Mouse (Mus musculus): ENCODE measurements around the gene Idi2.
"Not testable (repeated sequence)": the region's sequence is repeated elsewhere in the genome, so short reads cannot be mapped to it uniquely, and the experiment has no call there.

Gene Idi2

DNA sequence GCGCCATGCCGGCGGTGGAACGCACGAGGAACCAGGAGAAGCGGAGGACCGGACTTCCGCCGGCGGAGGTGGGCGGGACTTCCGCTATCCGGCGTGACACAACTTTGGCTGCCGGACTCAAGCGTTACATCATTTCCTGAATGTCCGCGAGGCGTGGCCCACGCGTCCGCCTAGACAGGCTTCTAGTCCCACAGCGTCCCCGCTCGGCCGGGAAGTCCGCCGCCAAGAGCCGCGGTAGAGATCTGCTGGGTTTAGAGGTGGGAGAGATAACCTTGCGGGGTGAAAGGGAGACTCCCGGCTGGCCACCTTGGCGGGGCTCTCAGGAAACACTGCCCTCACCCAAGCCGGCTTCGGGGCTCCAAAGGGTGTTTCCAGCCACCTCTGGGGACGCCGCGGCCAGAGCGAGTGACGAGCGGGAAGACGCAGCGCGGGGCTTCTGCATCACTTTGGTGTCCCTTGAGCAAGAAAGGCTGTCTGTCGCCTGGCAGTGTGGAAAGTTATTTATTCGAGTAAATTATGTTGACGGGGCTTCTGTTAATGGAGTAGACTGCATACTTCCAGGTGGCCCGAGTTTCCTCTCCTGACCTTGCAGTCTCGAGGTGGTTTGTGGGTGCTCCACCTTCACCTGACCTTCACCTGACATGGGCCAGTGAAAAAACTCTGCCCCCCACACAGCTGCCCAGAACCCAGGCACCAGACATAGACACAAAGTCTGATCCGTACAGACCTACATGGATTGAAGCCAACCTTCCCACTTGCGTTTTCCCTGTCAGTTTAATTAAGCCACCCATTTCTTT lies 43.5 kb downstream of the Idi2 start, which contains the start of gene Gtpbp4:
Gtpbp4 (minus strand) TSS at position 94 of the 797 bp plus-strand sequence.
- peak; percentile 97 to 98 for DNase-seq (ENCODE audit: low spot score in 2 of 2)

DNA sequence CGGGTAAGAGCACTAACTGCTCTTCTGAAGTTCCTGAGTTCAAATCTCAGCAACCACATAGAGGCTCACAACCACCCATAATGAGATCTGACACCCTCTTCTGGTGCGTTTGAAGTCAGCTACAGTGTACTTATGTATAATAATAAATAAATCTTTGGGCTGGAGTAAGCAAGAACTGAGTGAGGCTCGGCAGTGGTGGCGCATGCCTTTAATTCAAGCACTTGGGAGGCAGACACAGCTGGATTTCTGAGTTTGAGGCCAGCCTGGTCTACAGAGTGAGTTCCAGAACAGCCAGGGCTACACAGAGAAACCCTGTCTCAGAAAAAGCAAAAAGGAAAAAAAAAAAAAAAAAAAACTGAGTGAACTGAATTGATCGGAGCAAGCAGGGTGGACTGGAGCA lies 44.6 kb downstream of the Idi2 start:
- not testable (repeated sequence) for DNase-seq (ENCODE audit: low spot score in 2 of 2)

DNA sequence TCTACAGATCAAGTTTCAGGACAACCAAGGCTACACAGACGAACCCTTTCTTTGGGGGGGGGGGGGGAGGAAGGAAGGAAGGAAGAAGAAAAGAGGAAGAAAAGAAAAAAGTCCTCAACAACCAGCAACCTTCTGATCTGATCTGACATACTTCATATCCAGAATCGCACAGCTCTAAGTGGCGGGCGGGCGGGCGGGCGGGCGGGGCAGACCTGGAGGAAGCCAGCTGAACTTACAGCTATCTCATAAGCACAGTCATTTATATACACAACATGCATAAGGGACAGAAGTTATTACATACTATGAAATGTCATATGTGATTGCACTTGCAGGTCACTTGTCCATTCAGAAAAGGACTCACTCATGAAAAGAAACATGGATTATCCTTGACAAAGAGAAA lies 46.8 kb downstream of the Idi2 start:
- no peak for DNase-seq (ENCODE audit: low spot score in 2 of 2)

DNA sequence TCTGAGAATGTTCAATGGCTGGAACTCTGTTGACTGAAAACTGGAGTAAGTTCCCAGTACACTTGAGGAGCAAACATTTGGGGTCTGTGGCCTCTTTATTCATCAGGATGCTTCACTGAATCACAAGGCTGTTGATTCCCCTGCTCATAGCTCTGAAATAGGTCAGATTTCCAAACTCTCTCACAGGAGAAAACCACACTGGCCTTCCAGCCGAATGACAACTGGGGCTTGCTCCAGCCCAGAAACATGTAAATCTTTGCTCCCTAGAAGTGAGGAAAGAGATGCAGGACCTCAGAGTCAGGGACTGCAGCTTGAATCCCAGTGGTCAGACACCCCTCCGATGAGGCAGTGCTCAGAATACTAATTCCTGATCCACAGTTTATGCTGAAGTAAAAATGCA lies 50.6 kb downstream of the Idi2 start:
- no peak for DNase-seq (ENCODE audit: low spot score in 2 of 2)
